Mouse (Mus musculus) myocyte (in vitro differentiated cells): Measurements from ENCODE around the gene Ccl17. TPM values are rescaled to one million over a fixed set of nuclear protein-coding genes. Genes with fewer than 3 reads are reported as not detected.

Experiments used
- H3K27me3 ChIP-seq: one replicate; pipeline ENCODE4 v1.6.1; 2011; ENCODE audit not compliant: control insufficient read depth, insufficient read depth, insufficient read length
- H3K36me3 ChIP-seq: one replicate; pipeline ENCODE4 v1.6.1; 2011; ENCODE audit not compliant: control insufficient read depth, insufficient read depth
- H3K4me2 ChIP-seq: one replicate; pipeline ENCODE4 v1.6.1; 2011; ENCODE audit warnings: low read depth, control low read depth
- H3K4me3 ChIP-seq: one replicate; pipeline ENCODE4 v1.5.1; 2011; ENCODE audit warnings: mild to moderate bottlenecking, control low read depth, moderate library complexity
- H3K79me2 ChIP-seq: one replicate; pipeline ENCODE4 v1.6.1; 2011; ENCODE audit not compliant: control insufficient read depth, insufficient read depth
- H3ac ChIP-seq: one replicate; pipeline ENCODE4 v1.6.1; 2011; ENCODE audit not compliant: control insufficient read depth, insufficient read length
- CEBPB ChIP-seq: IDR thresholded peaks from 2 replicates; pipeline ENCODE4 v1.6.1; 2011; ENCODE audit warnings: mild to moderate bottlenecking, moderate library complexity; ENCODE audit not compliant: poor library complexity, insufficient read depth, severe bottlenecking
- E2F4 ChIP-seq: IDR thresholded peaks from one replicate; pipeline ENCODE4 v1.6.1; 2011; ENCODE audit warnings: mild to moderate bottlenecking, control low read depth, moderate library complexity; ENCODE audit not compliant: insufficient read depth
- MAX ChIP-seq: IDR thresholded peaks from one replicate; pipeline ENCODE4 v1.6.1; 2011; ENCODE audit warnings: low read depth, mild to moderate bottlenecking, control low read depth
- MYOD1 ChIP-seq, 3 experiments: IDR thresholded peaks; one replicate each; pipeline ENCODE4 v1.6.1; 2011; ENCODE audit warnings: control low read depth in 2 of 3, low read depth in 2 of 3, mild to moderate bottlenecking in 2 of 3, moderate library complexity in 1 of 3; ENCODE audit not compliant: insufficient read length in 2 of 3, control insufficient read depth in 1 of 3
- MYOG ChIP-seq, 3 experiments: IDR thresholded peaks; one replicate each; pipeline ENCODE4 v1.6.1; 2011; ENCODE audit warnings: control low read depth in 2 of 3, low read depth in 2 of 3, mild to moderate bottlenecking in 2 of 3; ENCODE audit not compliant: insufficient read length in 2 of 3, control insufficient read depth in 1 of 3, insufficient read depth in 1 of 3
- POLR2A ChIP-seq: IDR thresholded peaks from one replicate; pipeline ENCODE4 v1.6.1; 2011; ENCODE audit warnings: low read depth, mild to moderate bottlenecking, control low read depth, moderate library complexity; ENCODE audit not compliant: insufficient read length
- POLR2AphosphoS2 ChIP-seq: IDR thresholded peaks from one replicate; pipeline ENCODE4 v1.6.1; 2011; ENCODE audit warnings: low read depth, control low read depth; ENCODE audit not compliant: insufficient read length
- REST ChIP-seq: IDR thresholded peaks from one replicate; pipeline ENCODE4 v1.6.1; 2011; ENCODE audit warnings: mild to moderate bottlenecking, control low read depth, moderate library complexity; ENCODE audit not compliant: insufficient read depth, insufficient read length
- SRF ChIP-seq: IDR thresholded peaks from one replicate; pipeline ENCODE4 v1.6.1; 2011; ENCODE audit warnings: low read depth; ENCODE audit not compliant: control insufficient read depth, insufficient read length
- TCF12 ChIP-seq: IDR thresholded peaks from one replicate; pipeline ENCODE4 v1.6.1; 2011; ENCODE audit warnings: mild to moderate bottlenecking, control low read depth; ENCODE audit not compliant: poor library complexity, insufficient read depth, severe bottlenecking
- TCF3 ChIP-seq: IDR thresholded peaks from one replicate; pipeline ENCODE4 v1.6.1; 2011; ENCODE audit warnings: low read depth, control low read depth; ENCODE audit not compliant: insufficient read length
- USF1 ChIP-seq: IDR thresholded peaks from one replicate; pipeline ENCODE4 v1.6.1; 2011; ENCODE audit warnings: low read depth, mild to moderate bottlenecking, control low read depth, moderate library complexity
- polyA plus RNA-seq: library from polyadenylated mRNA; unstranded; fragments of >200 nt; fragmentation: generic; extraction: Trizol; gene quantifications from one replicate; pipeline ENCODE4 v1.2.1, GENCODE M21; 2012; ENCODE audit warnings: missing spikeins

Ccl17 gene
- polyA plus RNA-seq = 0.48 TPM

DNA sequence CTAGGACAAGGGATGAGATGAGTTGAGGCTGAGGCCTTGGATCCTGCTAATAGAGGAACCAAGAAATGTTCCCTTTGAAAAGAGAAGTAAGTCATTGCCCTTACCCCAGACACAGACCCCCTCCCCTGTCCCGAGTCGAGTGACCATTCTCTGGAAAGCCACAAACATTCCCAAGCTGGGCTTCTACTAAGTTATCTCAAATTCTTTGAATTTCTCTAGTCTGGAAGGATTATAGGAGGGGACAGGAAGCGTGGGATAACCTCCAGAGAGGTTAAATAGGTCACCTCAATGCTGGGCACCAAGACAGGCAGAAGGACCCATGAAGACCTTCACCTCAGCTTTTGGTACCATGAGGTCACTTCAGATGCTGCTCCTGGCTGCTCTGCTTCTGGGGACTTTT is at the start of gene Ccl17:
Ccl17 (plus strand) TSS at position 301 of the 400 bp plus-strand sequence.
- Histone ChIP-seq H3K4me2 (no peak within 1 kb of the TSS), H3ac (no peak within 1 kb of the TSS), H3K79me2 (no peaks in the 10 kb centered on the region), H3K4me3 (no peak within 1 kb of the TSS), H3K27me3 (no peaks in the 10 kb centered on the region), H3K36me3 (no peaks in the 10 kb centered on the region)
- TF ChIP-seq TCF12 = no peak
- no peak for TF ChIP-seq POLR2A
- TF ChIP-seq SRF = no peak
- no peak for TF ChIP-seq POLR2AphosphoS2
- TF ChIP-seq CEBPB = no peak
- no peak for TF ChIP-seq USF1
- no peak for TF ChIP-seq MYOD1 (IDR thresholded peaks at IDR 0.05; ENCODE audit: control insufficient read depth in 1 of 3, insufficient read length in 2 of 3, low read depth in 2 of 3)
- no peak for TF ChIP-seq MYOG (IDR thresholded peaks at IDR 0.05; ENCODE audit: control insufficient read depth in 1 of 3, insufficient read depth in 1 of 3, insufficient read length in 2 of 3, low read depth in 2 of 3)
- TF ChIP-seq MAX = no peak
- no peak for TF ChIP-seq E2F4
- no peak for TF ChIP-seq REST
- no peak for TF ChIP-seq TCF3

DNA sequence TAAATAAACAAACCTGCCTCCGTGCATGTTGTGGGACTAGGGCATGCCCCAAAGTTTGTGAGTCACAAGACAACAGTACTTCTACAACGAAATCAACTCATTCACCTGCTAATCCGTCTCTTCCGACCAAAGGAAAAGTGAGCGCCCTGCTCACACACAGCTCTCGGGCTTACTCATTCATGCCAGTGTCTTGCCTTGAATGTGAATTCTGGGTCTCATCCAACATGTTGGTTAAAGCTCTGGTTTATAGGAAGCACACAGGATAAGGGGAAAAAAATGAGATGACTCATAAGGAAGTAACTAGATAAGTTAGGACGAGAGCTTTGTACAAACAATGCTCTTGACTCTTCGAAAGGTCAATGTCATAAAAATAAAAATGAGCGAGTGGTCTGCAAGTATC is 43.2 kb upstream of the Ccl17 start:
- peak overlapping the region; percentile 50 for H3K4me2 ChIP-seq
- no peaks in the 10 kb centered on the region for H3K36me3 ChIP-seq
- no peaks in the 10 kb centered on the region for H3K79me2 ChIP-seq

DNA sequence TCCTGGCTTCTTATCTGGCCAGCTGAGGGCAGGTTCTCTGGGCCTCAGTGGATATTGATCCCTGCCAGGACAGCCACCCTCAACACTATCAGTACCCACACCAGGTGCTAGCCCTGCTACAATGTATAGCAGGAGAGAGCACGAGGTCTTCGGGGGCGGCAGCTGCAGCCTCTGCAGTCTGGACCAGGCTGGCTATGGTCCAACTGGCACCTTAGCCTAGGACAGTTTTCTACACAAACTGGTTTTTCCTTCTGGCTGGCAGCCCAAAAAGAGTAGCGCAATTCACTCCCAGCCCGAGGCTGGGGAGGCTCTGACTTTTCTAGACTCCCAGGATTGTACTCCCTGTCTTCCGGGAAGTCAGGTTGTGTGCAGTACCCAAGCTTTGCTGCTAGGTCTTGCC is 39.3 kb upstream of the Ccl17 start:
- H3K27me3 ChIP-seq = no peaks in the 10 kb centered on the region
- no peaks in the 10 kb centered on the region for H3K36me3 ChIP-seq
- no peak overlapping the region for H3K4me3 ChIP-seq
- TF ChIP-seq SRF = no peak
- no peak for TF ChIP-seq POLR2AphosphoS2
- TF ChIP-seq USF1 = no peak
- no peak for TF ChIP-seq MAX
- TF ChIP-seq CEBPB = no peak
- TF ChIP-seq POLR2A = no peak
- no peak for TF ChIP-seq REST
- peak in 2 of 3 experiments; percentile 8 to 28 for TF ChIP-seq MYOD1 (IDR thresholded peaks at IDR 0.05; ENCODE audit: control insufficient read depth in 1 of 3, insufficient read length in 2 of 3, low read depth in 2 of 3)
- no peak for TF ChIP-seq E2F4
- peak in 2 of 3 experiments; percentile 25 to 41 for TF ChIP-seq MYOG (IDR thresholded peaks at IDR 0.05; ENCODE audit: control insufficient read depth in 1 of 3, insufficient read depth in 1 of 3, insufficient read length in 2 of 3, low read depth in 2 of 3)
- no peak overlapping the region for H3K4me2 ChIP-seq
- H3ac ChIP-seq = no peak overlapping the region
- no peaks in the 10 kb centered on the region for H3K79me2 ChIP-seq

More for the DNA sequence above, 43.2 kb upstream of the Ccl17 start:
- no peak overlapping the region for H3ac ChIP-seq
- H3K4me3 ChIP-seq = no peak overlapping the region
- TF ChIP-seq POLR2AphosphoS2 = no peak
- TF ChIP-seq MYOD1 (IDR thresholded peaks at IDR 0.05; ENCODE audit: control insufficient read depth in 1 of 3, insufficient read length in 2 of 3, low read depth in 2 of 3) = no peak
- TF ChIP-seq CEBPB = no peak
- no peaks in the 10 kb centered on the region for H3K27me3 ChIP-seq

DNA sequence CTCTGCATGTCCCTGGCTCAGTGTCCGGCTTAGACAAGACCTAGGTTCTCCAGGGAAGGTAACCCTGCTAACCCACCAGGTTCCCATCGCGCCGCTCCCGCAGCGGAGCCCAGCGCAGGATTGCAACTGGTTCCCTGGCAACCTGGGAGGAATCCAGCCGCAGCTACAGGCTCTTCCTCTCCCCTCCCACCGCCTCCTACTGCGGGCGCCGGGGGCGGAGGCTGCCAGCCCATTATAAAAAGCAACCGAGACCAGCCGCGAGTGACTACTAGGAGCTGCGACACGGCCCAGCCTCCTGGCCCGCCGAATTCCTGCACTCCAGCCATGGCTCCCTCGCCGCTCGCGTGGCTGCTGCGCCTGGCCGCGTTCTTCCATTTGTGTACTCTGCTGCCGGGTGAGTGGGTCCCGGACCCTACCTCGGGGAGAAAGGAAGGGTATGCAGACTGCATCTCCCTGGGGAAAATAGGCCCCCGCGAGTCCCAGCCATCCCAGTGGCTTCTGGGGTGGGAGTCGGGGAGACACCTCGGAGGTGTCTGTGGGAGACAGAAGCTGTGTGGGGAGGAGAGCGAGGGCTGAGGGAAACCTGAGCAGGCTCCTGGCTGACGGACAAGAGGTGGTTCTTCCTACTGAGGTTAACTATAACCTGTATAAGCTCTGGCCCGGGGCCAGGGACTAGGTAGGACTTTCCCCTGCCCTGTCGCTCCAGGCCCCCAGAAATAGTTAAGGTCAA is 38.1 kb upstream of the Ccl17 start, which contains the start of gene Cx3cl1:
Cx3cl1 (plus strand) TSS at position 69 of the 730 bp plus-strand sequence.
- peak within 1 kb of the TSS; percentile 32 for H3K4me3 ChIP-seq
- H3ac ChIP-seq = no peak within 1 kb of the TSS
- H3K79me2 ChIP-seq = no peaks in the 10 kb centered on the region
- H3K36me3 ChIP-seq = no peaks in the 10 kb centered on the region
- TF ChIP-seq CEBPB (no peak), POLR2AphosphoS2 (peak; percentile 96), POLR2A (peak; percentile 98), MYOD1 (IDR thresholded peaks at IDR 0.05; ENCODE audit: control insufficient read depth in 1 of 3, insufficient read length in 2 of 3, low read depth in 2 of 3) (peak in 1 of 3 experiments; percentile 30)
- H3K27me3 ChIP-seq = no peaks in the 10 kb centered on the region
- peak within 1 kb of the TSS; percentile 91 for H3K4me2 ChIP-seq

DNA sequence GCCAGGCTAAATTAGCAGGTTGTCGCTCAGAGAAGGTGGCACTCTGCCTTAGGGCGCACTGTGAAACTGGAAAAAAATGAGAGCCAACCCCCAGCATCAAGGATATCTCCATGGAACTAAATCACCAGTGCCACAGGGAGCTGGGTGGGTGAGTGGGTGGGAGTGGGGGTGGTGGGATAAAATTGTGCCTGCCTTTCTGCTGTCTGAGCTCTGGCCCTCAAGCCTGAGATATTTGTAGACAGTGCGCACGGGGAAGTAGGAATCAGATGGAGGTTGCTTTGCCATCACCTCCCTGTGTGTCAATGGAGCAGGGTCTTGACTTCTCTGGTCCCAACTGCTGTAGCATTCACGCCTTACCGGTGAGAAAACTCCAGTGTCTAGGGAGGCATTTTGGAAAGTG is 37.2 kb upstream of the Ccl17 start:
- no peak overlapping the region for H3ac ChIP-seq
- no peaks in the 10 kb centered on the region for H3K27me3 ChIP-seq
- no peak for TF ChIP-seq MYOD1 (IDR thresholded peaks at IDR 0.05; ENCODE audit: control insufficient read depth in 1 of 3, insufficient read length in 2 of 3, low read depth in 2 of 3)
- no peak for TF ChIP-seq SRF
- TF ChIP-seq POLR2A = no peak
- H3K36me3 ChIP-seq = no peaks in the 10 kb centered on the region
- H3K4me3 ChIP-seq = peak overlapping the region; percentile 32
- peak overlapping the region; percentile 91 for H3K4me2 ChIP-seq
- no peaks in the 10 kb centered on the region for H3K79me2 ChIP-seq
